Mouse (Mus musculus) inflammation-experienced regulatory T-cells (primary cell): Measurements from ENCODE around the gene Rnf141. TPM values are rescaled to one million over a fixed set of nuclear protein-coding genes. Genes with fewer than 3 reads are reported as not detected.

ENCODE experiments used
- polyA plus RNA-seq, 2 experiments: library from polyadenylated mRNA; unstranded; fragments of 100-300 nt; shearing (Covaris generic); gene quantifications; one replicate each; pipeline ENCODE4 v1.2.1; 2017

The Rnf141 gene
- polyA plus RNA-seq, result 10 to 100 TPM; 16.6 to 20.1 TPM

DNA sequence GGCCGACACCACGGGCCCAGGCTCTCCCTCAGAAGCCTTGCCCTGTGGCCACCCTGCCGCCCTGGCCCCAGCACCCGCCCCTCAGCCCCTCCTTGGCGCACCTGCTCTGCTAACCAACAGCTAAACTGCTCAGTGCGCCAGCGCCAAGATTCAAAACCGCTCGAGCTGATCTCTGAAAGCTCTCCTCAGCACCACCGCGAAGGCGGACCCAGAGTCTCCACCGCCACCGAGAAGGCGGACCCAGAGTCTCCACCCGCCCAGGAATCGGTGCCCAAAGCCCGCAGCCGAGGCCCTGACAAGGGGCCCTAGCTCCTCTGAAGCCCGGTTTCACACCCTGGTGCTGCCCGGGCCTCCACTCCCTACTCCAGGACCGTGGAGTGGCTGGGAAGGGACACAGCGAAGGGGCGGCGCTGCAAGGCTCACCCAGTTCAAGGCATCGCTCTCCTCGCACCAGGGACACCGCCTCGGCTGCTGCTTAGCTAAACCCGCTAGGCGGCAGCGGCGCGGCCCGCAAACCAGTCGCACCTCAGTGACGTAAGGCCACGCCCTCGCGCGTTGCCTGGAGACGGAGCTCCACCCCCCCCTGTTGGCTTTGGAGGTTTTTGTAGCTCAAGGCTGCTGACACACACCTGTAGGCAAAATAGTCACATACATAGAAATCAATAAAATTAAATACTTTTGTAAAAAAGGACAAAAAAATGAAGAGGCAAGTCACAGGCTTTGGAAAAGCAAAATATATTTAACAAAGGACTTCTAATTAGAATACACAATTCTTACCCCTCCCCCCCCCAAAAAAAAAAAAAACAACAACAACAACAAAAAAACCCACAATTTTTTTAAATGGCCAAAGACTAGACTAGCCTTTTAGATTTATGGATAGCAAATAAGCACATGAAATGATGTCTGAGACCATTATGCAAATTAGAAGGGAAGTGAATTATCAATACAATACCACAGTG, at the start of gene Rnf141:
Gene Rnf141 (minus strand): TSS at position 542 of the 959 bp plus-strand sequence.

DNA sequence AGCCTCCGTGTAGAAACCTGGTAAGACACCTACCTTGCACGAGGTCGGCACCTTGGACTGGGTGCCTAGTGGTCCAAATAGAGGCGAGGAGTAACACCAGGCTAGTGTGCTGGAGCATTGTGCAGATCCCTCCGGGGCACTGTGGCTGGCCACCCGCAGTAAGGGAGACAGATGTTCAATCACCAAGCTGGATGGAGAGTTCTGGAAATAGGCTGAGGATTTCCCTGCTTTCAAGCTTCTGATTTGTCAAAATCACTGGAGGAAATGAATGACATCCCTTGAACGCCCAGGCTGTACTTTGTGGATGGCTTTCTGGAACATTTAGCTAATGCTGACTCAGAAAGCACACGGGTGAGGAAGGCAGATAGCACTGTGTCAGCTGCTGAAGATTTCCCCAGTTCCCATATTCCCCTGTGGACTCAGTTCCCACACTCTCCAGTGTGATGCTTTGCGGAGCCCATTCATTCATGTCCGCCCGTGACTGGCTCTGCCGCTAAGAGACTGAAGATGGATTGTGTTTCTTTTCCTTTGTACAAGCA, 18.6 kb upstream of the Rnf141 start, which contains the start of gene Lyve1:
Gene Lyve1 (minus strand): TSS at position 489 of the 539 bp plus-strand sequence.

DNA sequence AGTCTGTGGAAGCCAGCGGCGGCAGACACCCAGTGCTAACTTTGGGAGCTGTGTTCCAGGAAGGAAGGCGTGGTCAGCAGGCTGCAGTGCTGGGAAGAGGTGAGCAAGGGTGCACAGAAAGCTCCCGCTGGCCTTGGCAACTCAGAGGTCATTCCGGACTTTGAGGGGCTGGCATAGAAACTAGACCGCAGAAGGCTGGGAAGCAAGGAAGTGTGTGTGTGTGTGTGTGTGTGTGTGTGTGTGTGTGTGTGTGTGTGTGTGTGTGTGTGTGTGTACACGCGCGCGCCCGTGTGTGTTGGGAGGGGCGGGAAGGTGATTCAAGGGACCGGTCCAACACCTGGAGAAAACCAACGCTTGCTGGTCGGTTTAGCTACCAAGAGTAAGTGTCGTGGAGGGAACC, 76.3 kb downstream of the Rnf141 start, which contains the start of gene Ampd3:
Gene Ampd3 (plus strand): TSS at position 206 of the 400 bp plus-strand sequence.

Other genes with a start within 250 kb of the Rnf141 start
- gene Sbf2, start 229.5 kb downstream of the Rnf141 start, polyA plus RNA-seq, result 10 to 100 TPM in 1 of 2 experiments, 1 to 10 TPM in 1; 8.3 to 23.7 TPM
- gene Adm, start 216.8 kb downstream of the Rnf141 start, polyA plus RNA-seq, result 1 to 10 TPM in 1 of 2 experiments, not detected in 1; 1.5 TPM
- 10 to 100 TPM; 18.1 to 32.7 TPM for gene Ampd3, start 76.3 kb downstream of the Rnf141 start, polyA plus RNA-seq
- under 1 TPM in 1 of 2 experiments, not detected in 1; 0.44 TPM for gene Lyve1, start 18.8 kb upstream of the Rnf141 start, polyA plus RNA-seq
- gene Mrvi1, start 138.0 kb upstream of the Rnf141 start, polyA plus RNA-seq, result 1 to 10 TPM in 1 of 2 experiments, under 1 TPM in 1; 0.59 to 1.4 TPM
- 10 to 100 TPM; 53.8 to 73.2 TPM for gene Ctr9, start 184.5 kb upstream of the Rnf141 start, polyA plus RNA-seq
- 100 to 1,000 TPM; 725 to 914 TPM for gene Eif4g2, start 238.6 kb upstream of the Rnf141 start, polyA plus RNA-seq